8 mouse cellular contexts compared by ENCODE assay signal in the genomic region with DNA sequence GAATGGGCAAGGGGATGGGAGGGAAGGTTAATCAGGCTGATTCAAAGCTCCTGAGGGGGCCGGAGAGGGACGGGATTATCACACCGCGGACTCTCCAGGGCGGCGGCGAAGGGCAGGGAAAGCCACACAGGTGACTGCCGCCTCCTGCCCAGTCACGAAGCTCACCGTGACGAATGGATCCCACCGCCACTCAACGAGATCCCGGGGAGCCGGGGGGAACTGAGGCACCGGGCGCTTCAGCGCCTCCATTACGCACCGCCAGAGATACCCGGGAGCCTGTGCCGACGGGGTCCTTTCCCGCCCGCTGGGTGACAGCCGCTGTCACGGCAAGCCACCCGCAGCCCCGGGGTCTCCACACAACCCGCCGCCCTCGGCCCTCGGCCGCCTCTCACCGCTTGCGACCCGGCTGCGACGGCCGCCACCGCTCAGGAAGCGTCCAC. TPM values are rescaled to one million over a fixed set of nuclear protein-coding genes. Genes with fewer than 3 reads are reported as not detected.
DNase-seq lines count a peak whose midpoint lies in the region; ATAC-seq and TF ChIP-seq lines count a peak whose summit lies in the region.

No protein-coding gene starts in this region.

- under 1% methylated on average over 28 of the region's 42 CpGs for WGBS in embryonic facial prominence, embryonic 12.5 days
- under 1% methylated on average over 42 of the region's 42 CpGs for WGBS in intestine, embryonic 15.5 days
- WGBS in midbrain, embryonic 14.5 days = under 1% methylated on average over 38 of the region's 42 CpGs

- ATAC-seq in embryonic facial prominence, embryonic 12.5 days (ENCODE audit: insufficient number of reproducible peaks, insufficient read depth, low FRiP score, low TSS enrichment) = peak; percentile 69
- ATAC-seq in intestine, embryonic 15.5 days = peak; percentile 66
- no peak for ATAC-seq in midbrain, embryonic 14.5 days (ENCODE audit: low FRiP score, low TSS enrichment)

- no peaks in the 10 kb centered on the region for H3K27me3 ChIP-seq in embryonic facial prominence, embryonic 12.5 days
- H3K27me3 ChIP-seq in intestine, embryonic 15.5 days (replicated peaks) = no peaks in the 10 kb centered on the region
- no peaks in the 10 kb centered on the region for H3K27me3 ChIP-seq in midbrain, embryonic 14.5 days (ENCODE audit: control insufficient read depth, insufficient read depth, low read length)

- H3K36me3 ChIP-seq in embryonic facial prominence, embryonic 12.5 days = peaks cover 20% of the 10 kb centered on the region
- peaks cover 2% of the 10 kb centered on the region for H3K36me3 ChIP-seq in intestine, embryonic 15.5 days
- peaks cover 30% of the 10 kb centered on the region for H3K36me3 ChIP-seq in midbrain, embryonic 14.5 days (ENCODE audit: control insufficient read depth, insufficient read depth, low read length)

- H3K4me2 ChIP-seq in embryonic facial prominence, embryonic 12.5 days (replicated peaks) = peak overlapping the region; percentile 85
- peak overlapping the region; percentile 68 for H3K4me2 ChIP-seq in intestine, embryonic 15.5 days (replicated peaks)
- H3K4me2 ChIP-seq in midbrain, embryonic 14.5 days (ENCODE audit: low read length) = peak overlapping the region; percentile 74

- no peaks in the 10 kb centered on the region for H3K4me1 ChIP-seq in embryonic facial prominence, embryonic 12.5 days
- H3K4me1 ChIP-seq in intestine, embryonic 15.5 days (replicated peaks) = 0 out of 2 replicates have a peak, but pooled peaks cover 11% of the 10 kb centered on the region
- H3K4me1 ChIP-seq in midbrain, embryonic 14.5 days (ENCODE audit: control insufficient read depth, insufficient read depth, low read length) = 0 out of 2 replicates have a peak, but pooled peaks cover 14% of the 10 kb centered on the region

- DNase-seq in layer of hippocampus, adult 2 months (ENCODE audit: low spot score in 2 of 2) = no peak
- no peak for DNase-seq in layer of hippocampus, adult 9-10 months (ENCODE audit: low spot score)
- DNase-seq in MN1 (ENCODE audit: low spot score) = peak; percentile 54
- no peak for DNase-seq in midbrain, embryonic 14.5 days
- DNase-seq in urinary bladder, adult 2 months (ENCODE audit: low spot score) = no peak
- DNase-seq in right cerebral cortex, adult 18-20 months = no peak

- peak overlapping the region; percentile 83 for H3K9ac ChIP-seq in embryonic facial prominence, embryonic 12.5 days
- H3K9ac ChIP-seq in intestine, embryonic 15.5 days = peak overlapping the region; percentile 76
- H3K9ac ChIP-seq in midbrain, embryonic 14.5 days (replicated peaks; ENCODE audit: low read length) = peak overlapping the region; percentile 81

- peak overlapping the region; percentile 99 for H3K27ac ChIP-seq in layer of hippocampus, adult 2 months
- peak overlapping the region; percentile 88 for H3K27ac ChIP-seq in embryonic facial prominence, embryonic 12.5 days
- H3K27ac ChIP-seq in intestine, embryonic 15.5 days = peak overlapping the region; percentile 79
- H3K27ac ChIP-seq in midbrain, embryonic 14.5 days (replicated peaks; ENCODE audit: low read depth, low read length) = peak overlapping the region; percentile 93

- TF ChIP-seq CTCF in layer of hippocampus, adult 2 months (conservative IDR thresholded peaks at IDR 0.05) = no peak

- H3K4me3 ChIP-seq in layer of hippocampus, adult 2 months = peak overlapping the region; percentile 87
- H3K4me3 ChIP-seq in embryonic facial prominence, embryonic 12.5 days = peak overlapping the region; percentile 90
- peak overlapping the region; percentile 82 for H3K4me3 ChIP-seq in intestine, embryonic 15.5 days (replicated peaks)
- peak overlapping the region; percentile 90 for H3K4me3 ChIP-seq in midbrain, embryonic 14.5 days (replicated peaks; ENCODE audit: low read depth, low read length)

- no peaks in the 10 kb centered on the region for H3K9me3 ChIP-seq in embryonic facial prominence, embryonic 12.5 days
- H3K9me3 ChIP-seq in intestine, embryonic 15.5 days = no peaks in the 10 kb centered on the region
- H3K9me3 ChIP-seq in midbrain, embryonic 14.5 days (ENCODE audit: control insufficient read depth, low read length) = no peaks in the 10 kb centered on the region

RNA-seq across cellular contexts. Expression of gene Synj1, which starts 0.5 kb away (rescaled TPM):
- total RNA-seq in layer of hippocampus, adult 2 months (2021) = 100 to 1,000 TPM; 424 to 431 TPM
- 12.7 and 14.0 TPM in 2 replicates for polyA plus RNA-seq in embryonic facial prominence, embryonic 12.5 days (2016; fragmentation: Nextera tagmentation; extraction: Ambion mirVana)
- polyA plus RNA-seq in intestine, embryonic 15.5 days (2015; fragmentation: Nextera tagmentation; extraction: Ambion mirVana) = 11.5 and 14.8 TPM in 2 replicates
- polyA plus RNA-seq in midbrain, embryonic 14.5 days (2014; fragmentation: Nextera tagmentation; extraction: Ambion mirVana) = 68.6 and 71.9 TPM in 2 replicates
- polyA plus RNA-seq in urinary bladder, adult 2 months (2012; rRNA removed) = 21.3 and 23.6 TPM in 2 replicates

RNA-seq across cellular contexts. Expression of gene Paxbp1, which starts 33.7 kb away (rescaled TPM):
- 10 to 100 TPM; 73.6 to 90.7 TPM for total RNA-seq in layer of hippocampus, adult 2 months (2021)
- 94.3 and 98.2 TPM in 2 replicates for polyA plus RNA-seq in embryonic facial prominence, embryonic 12.5 days (2016; fragmentation: Nextera tagmentation; extraction: Ambion mirVana)
- polyA plus RNA-seq in intestine, embryonic 15.5 days (2015; fragmentation: Nextera tagmentation; extraction: Ambion mirVana) = 45.0 and 45.6 TPM in 2 replicates
- polyA plus RNA-seq in midbrain, embryonic 14.5 days (2014; fragmentation: Nextera tagmentation; extraction: Ambion mirVana) = 83.8 and 96.8 TPM in 2 replicates
- polyA plus RNA-seq in urinary bladder, adult 2 months (2012; rRNA removed) = 51.5 and 63.4 TPM in 2 replicates
